Mouse (Mus musculus): ENCODE results near the gene Slco3a1. TPM values are rescaled to one million over a fixed set of nuclear protein-coding genes. Genes with fewer than 3 reads are reported as not detected.
A peak's percentile ranks its signal among the peaks of the same experiment; 100 is the strongest.

The Slco3a1 gene
- total and polyA plus RNA-seq, 2 experiments = 2.1 to 4.3 TPM

DNA sequence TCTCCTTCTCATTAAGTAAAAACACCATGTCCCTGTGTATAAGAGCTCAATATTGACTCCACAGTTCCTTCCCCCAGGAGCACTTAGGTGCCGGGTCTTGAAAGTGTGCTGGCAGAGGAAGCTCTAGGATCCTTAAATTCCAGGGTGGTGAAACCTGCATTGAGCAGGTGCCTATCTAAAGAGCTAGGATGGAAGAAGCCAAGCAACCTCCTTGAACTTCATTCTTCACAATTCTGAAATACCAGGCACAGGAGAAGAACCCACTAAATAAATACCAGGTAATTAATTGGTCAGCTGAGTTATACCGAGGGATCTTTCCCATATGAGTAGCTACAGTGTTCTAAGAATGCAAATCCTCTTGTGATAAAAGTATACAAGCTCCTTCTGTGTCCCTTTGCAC is 117.9 kb downstream of the Slco3a1 start:
- H3K79me2 ChIP-seq (ENCODE audit: control insufficient read depth, insufficient read depth, low read length) = no peaks in the 10 kb centered on the region
- WGBS = 74% methylated on average over 2 of the region's 2 CpGs
- TF ChIP-seq POLR2A (IDR thresholded peaks at IDR 0.05; ENCODE audit: extremely low read depth, insufficient read depth, low read length) (no peak), CTCF (IDR thresholded peaks at IDR 0.05; ENCODE audit: low read depth, low read length) (no peak)
- no peaks in the 10 kb centered on the region for H3K4me1 ChIP-seq (ENCODE audit: control insufficient read depth, insufficient read depth, low read length)
- H3K9ac ChIP-seq (ENCODE audit: low read depth, low read length) = no peak overlapping the region
- H3K27me3 ChIP-seq (ENCODE audit: control insufficient read depth, insufficient read depth, low read length) = no peaks in the 10 kb centered on the region
- DNase-seq (ENCODE audit: extremely low read depth, low read depth, low spot score) = no peak
- H3K36me3 ChIP-seq (ENCODE audit: control insufficient read depth, insufficient read depth, low read length) = no peaks in the 10 kb centered on the region
- H3K27ac ChIP-seq (replicated peaks; ENCODE audit: insufficient read depth, low read depth, low read length) = no peak overlapping the region
- no peak overlapping the region for H3K4me3 ChIP-seq (ENCODE audit: insufficient read depth, low read depth, low read length)

DNA sequence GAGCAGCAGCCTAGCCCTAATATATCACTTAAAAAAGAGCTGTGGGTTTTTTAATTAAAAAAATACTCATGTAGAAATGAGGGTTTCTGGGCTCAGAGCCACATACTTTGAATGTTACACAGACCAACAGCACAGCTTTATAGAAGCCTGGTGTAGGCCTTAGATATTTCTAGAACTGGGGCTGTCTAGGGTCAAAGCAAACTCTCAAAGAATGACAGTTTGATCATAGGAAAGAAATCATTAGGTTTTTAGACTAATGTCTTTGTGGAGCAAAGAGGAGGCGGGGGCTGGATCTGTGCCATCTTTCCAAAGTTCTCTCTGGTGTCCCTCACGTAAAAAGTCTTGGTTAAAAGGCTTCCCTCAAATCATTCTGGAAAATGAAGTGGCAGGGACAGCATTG is 121.6 kb downstream of the Slco3a1 start:
- WGBS = 63% methylated on average over 2 of the region's 2 CpGs
- H3K79me2 ChIP-seq (ENCODE audit: control insufficient read depth, insufficient read depth, low read length) = no peaks in the 10 kb centered on the region
- H3K4me3 ChIP-seq (ENCODE audit: insufficient read depth, low read depth, low read length) = no peak overlapping the region
- no peak for TF ChIP-seq CTCF (IDR thresholded peaks at IDR 0.05; ENCODE audit: low read depth, low read length)
- no peak for TF ChIP-seq POLR2A (IDR thresholded peaks at IDR 0.05; ENCODE audit: extremely low read depth, insufficient read depth, low read length)
- no peak overlapping the region for H3K9ac ChIP-seq (ENCODE audit: low read depth, low read length)
- no peaks in the 10 kb centered on the region for H3K36me3 ChIP-seq (ENCODE audit: control insufficient read depth, insufficient read depth, low read length)
- H3K27ac ChIP-seq (replicated peaks; ENCODE audit: insufficient read depth, low read depth, low read length) = no peak overlapping the region
- no peak for DNase-seq (ENCODE audit: extremely low read depth, low read depth, low spot score)
- H3K27me3 ChIP-seq (ENCODE audit: control insufficient read depth, insufficient read depth, low read length) = no peaks in the 10 kb centered on the region
- no peaks in the 10 kb centered on the region for H3K4me1 ChIP-seq (ENCODE audit: control insufficient read depth, insufficient read depth, low read length)

DNA sequence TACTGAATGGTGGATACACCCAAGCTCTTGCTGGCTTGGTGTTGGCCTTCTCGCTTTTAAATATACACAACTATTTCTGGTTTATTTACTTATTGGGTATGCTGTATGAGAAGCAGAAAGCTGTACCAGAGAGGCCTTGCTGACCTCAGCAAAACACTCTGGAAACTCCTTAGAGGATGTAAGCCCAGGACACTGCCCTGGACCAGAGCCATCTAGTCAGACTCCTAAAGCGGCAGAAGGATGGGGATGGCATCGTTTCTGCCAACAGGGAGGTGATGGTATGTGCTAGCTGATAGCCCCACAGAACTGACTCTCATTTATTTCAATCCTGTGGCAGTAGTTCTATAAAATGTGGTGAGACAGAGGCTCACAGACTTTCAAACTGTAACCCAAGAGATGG is 125.3 kb downstream of the Slco3a1 start:
- no peak for DNase-seq (ENCODE audit: extremely low read depth, low read depth, low spot score)
- no peaks in the 10 kb centered on the region for H3K4me1 ChIP-seq (ENCODE audit: control insufficient read depth, insufficient read depth, low read length)
- WGBS = 77% methylated on average over 3 of the region's 3 CpGs

DNA sequence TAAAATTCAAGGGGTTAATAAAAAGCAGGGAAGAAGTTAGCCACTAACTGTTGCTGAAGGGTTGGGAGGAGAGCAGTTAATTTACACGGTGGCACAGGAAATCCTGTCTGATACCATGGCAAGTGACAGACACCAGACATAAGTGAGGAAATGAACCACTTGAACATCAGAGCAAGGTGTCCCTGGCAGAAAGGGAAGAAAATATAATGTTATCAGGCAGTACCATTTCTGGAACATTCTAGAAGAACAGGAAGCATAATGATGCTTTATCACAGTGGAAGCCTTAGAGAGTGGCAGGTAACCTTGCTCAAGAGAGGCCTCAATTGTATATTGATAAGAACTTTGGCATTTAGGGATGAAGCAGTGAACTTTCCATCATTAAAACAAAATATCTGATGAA is 127.4 kb downstream of the Slco3a1 start:
- Histone ChIP-seq H3K36me3 (ENCODE audit: control insufficient read depth, insufficient read depth, low read length) (no peaks in the 10 kb centered on the region), H3K27me3 (ENCODE audit: control insufficient read depth, insufficient read depth, low read length) (no peaks in the 10 kb centered on the region), H3K27ac (replicated peaks; ENCODE audit: insufficient read depth, low read depth, low read length) (no peak overlapping the region), H3K4me3 (ENCODE audit: insufficient read depth, low read depth, low read length) (no peak overlapping the region), H3K9ac (ENCODE audit: low read depth, low read length) (no peak overlapping the region), H3K79me2 (ENCODE audit: control insufficient read depth, insufficient read depth, low read length) (no peaks in the 10 kb centered on the region; the same call in 1 of the 2 replicates), H3K4me1 (ENCODE audit: control insufficient read depth, insufficient read depth, low read length) (no peaks in the 10 kb centered on the region)
- 61% methylated on average over 1 of the region's 1 CpGs for WGBS
- TF ChIP-seq POLR2A (IDR thresholded peaks at IDR 0.05; ENCODE audit: extremely low read depth, insufficient read depth, low read length) (no peak), CTCF (IDR thresholded peaks at IDR 0.05; ENCODE audit: low read depth, low read length) (no peak)
- DNase-seq (ENCODE audit: extremely low read depth, low read depth, low spot score) = no peak

More for the DNA sequence above, 125.3 kb downstream of the Slco3a1 start:
- no peaks in the 10 kb centered on the region for H3K36me3 ChIP-seq (ENCODE audit: control insufficient read depth, insufficient read depth, low read length)
- no peaks in the 10 kb centered on the region for H3K27me3 ChIP-seq (ENCODE audit: control insufficient read depth, insufficient read depth, low read length)
- no peak overlapping the region for H3K9ac ChIP-seq (ENCODE audit: low read depth, low read length)
- TF ChIP-seq POLR2A (IDR thresholded peaks at IDR 0.05; ENCODE audit: extremely low read depth, insufficient read depth, low read length) = no peak
- H3K79me2 ChIP-seq (ENCODE audit: control insufficient read depth, insufficient read depth, low read length) = no peaks in the 10 kb centered on the region; the same call in 1 of the 2 replicates
- H3K4me3 ChIP-seq (ENCODE audit: insufficient read depth, low read depth, low read length) = no peak overlapping the region
- H3K27ac ChIP-seq (replicated peaks; ENCODE audit: insufficient read depth, low read depth, low read length) = no peak overlapping the region

DNA sequence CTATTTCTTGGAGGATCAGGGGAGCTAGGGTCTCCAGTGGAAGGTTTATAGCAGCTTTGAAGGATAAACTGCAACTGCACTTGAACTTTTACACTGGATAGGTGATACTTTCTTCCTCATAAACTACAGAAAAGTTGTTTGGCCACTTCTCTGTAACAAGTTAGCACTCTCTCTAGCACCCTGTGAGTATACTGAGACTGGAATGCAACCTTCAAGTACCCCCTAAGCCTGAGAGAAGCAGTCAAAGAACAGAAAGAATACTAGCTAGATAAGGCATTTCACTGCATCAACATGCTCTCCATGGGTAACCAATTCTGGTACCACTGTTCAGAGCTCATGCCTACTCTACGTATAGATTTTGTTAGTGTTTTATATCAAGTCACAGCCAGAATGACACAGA is 128.6 kb downstream of the Slco3a1 start:
- Histone ChIP-seq H3K4me1 (ENCODE audit: control insufficient read depth, insufficient read depth, low read length) (no peaks in the 10 kb centered on the region), H3K4me3 (ENCODE audit: insufficient read depth, low read depth, low read length) (no peak overlapping the region), H3K36me3 (ENCODE audit: control insufficient read depth, insufficient read depth, low read length) (no peaks in the 10 kb centered on the region), H3K27ac (replicated peaks; ENCODE audit: insufficient read depth, low read depth, low read length) (no peak overlapping the region), H3K27me3 (ENCODE audit: control insufficient read depth, insufficient read depth, low read length) (no peaks in the 10 kb centered on the region), H3K79me2 (ENCODE audit: control insufficient read depth, insufficient read depth, low read length) (no peaks in the 10 kb centered on the region; the same call in 1 of the 2 replicates), H3K9ac (ENCODE audit: low read depth, low read length) (no peak overlapping the region)
- TF ChIP-seq POLR2A (IDR thresholded peaks at IDR 0.05; ENCODE audit: extremely low read depth, insufficient read depth, low read length) (no peak), CTCF (IDR thresholded peaks at IDR 0.05; ENCODE audit: low read depth, low read length) (no peak)
- no peak for DNase-seq (ENCODE audit: extremely low read depth, low read depth, low spot score)
- WGBS = 76% methylated on average over 1 of the region's 1 CpGs

DNA sequence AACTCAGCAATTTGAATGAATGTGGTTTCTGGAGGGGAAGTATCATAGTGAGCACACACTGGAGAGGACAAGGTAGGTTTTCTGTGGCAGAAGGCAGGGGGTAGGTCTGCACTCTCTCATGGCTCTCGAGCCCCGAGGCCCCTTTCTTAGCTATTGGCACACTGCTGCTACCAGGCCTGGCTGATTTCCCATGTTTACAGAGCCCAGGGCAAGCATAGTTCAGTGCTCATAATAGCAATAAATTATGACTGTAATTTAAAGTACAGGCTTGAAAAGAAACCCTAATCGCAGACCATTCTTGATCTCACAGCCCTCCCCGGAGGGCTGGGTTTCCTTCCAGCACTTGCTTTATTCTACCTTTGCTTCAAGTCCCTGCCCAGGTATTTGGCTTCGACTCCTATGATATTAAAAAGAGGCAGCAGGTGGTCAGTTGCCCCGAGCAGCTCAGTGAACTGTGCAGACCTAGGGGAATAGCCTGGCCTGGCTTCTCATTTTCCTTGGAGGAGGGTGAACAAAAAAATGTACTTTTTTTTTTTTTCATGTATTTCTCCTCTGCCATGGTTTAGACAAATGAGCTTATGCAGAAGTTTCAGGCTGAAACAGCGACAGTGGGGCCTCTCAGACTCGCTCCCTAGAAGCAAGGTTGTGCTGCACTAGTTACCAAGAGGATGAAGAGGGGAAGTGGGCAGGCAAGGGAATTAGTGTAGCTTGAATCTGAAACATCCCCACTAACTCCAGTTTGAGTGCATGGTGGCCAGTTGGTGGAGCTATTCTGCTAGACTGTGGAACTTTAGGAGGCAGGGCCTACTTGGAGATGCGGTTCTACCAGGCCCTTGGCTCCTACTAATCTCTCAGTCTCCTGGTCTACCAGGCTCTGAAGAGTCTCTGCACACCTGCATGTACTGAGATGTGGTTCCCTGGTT is 130.4 kb downstream of the Slco3a1 start:
- TF ChIP-seq POLR2A (IDR thresholded peaks at IDR 0.05; ENCODE audit: extremely low read depth, insufficient read depth, low read length) = no peak
- peak; percentile 14; the same call in 1 of the 2 replicates for TF ChIP-seq CTCF (IDR thresholded peaks at IDR 0.05; ENCODE audit: low read depth, low read length)
- Histone ChIP-seq H3K9ac (ENCODE audit: low read depth, low read length) (no peak overlapping the region), H3K27ac (replicated peaks; ENCODE audit: insufficient read depth, low read depth, low read length) (no peak overlapping the region), H3K27me3 (ENCODE audit: control insufficient read depth, insufficient read depth, low read length) (no peaks in the 10 kb centered on the region), H3K4me3 (ENCODE audit: insufficient read depth, low read depth, low read length) (no peak overlapping the region), H3K4me1 (ENCODE audit: control insufficient read depth, insufficient read depth, low read length) (no peaks in the 10 kb centered on the region), H3K36me3 (ENCODE audit: control insufficient read depth, insufficient read depth, low read length) (no peaks in the 10 kb centered on the region), H3K79me2 (ENCODE audit: control insufficient read depth, insufficient read depth, low read length) (no peaks in the 10 kb centered on the region; the same call in 1 of the 2 replicates)
- 68% methylated on average over 9 of the region's 9 CpGs for WGBS
- no peak for DNase-seq (ENCODE audit: extremely low read depth, low read depth, low spot score)

All from liver, adult 2 months (tissue).